Mouse (Mus musculus) MEL (cell line): Measurements from ENCODE around the gene Usp39. TPM values are rescaled to one million over a fixed set of nuclear protein-coding genes. Genes with fewer than 3 reads are reported as not detected.
A peak's percentile ranks its signal among the peaks of the same experiment; 100 is the strongest.

Source experiments
- DNase-seq: peaks from one replicate; pipeline ENCODE4 v3.0.0; 2011; ENCODE audit warnings: low read depth, low spot score
- H3K27ac ChIP-seq: 2 replicates; pipeline ENCODE4 v1.5.1; 2012; ENCODE audit warnings: low read depth, mild to moderate bottlenecking, control low read depth, low read length, moderate library complexity; ENCODE audit not compliant: control insufficient read depth
- H3K27me3 ChIP-seq, 2 experiments: fragments of 150-350 bp in 1 of 2; sonication (generic) in 1 of 2; 2 replicates each; pipeline ENCODE4 v1.6.1; 2012; ENCODE audit warnings: low read length in 2 of 2, mild to moderate bottlenecking in 2 of 2, improper control_type of control experiment in 1 of 2, moderate library complexity in 1 of 2; ENCODE audit not compliant: insufficient read depth in 2 of 2, control insufficient read depth in 1 of 2
- H3K36me3 ChIP-seq, 2 experiments: 2 replicates each; pipeline ENCODE4 v1.6.1; 2012 to 2014; ENCODE audit warnings: low read length in 2 of 2, improper control_type of control experiment in 1 of 2, inconsistent platforms in 1 of 2, mild to moderate bottlenecking in 1 of 2; ENCODE audit not compliant: insufficient read depth in 2 of 2, control insufficient read depth in 1 of 2
- H3K4me1 ChIP-seq, 2 experiments: fragments of 150-350 bp in 1 of 2; sonication (generic) in 1 of 2; 2 replicates each; pipeline ENCODE4 v1.6.1; 2012; ENCODE audit warnings: low read length in 2 of 2, improper control_type of control experiment in 1 of 2, mild to moderate bottlenecking in 1 of 2; ENCODE audit not compliant: insufficient read depth in 2 of 2, control insufficient read depth in 1 of 2
- H3K4me3 ChIP-seq, 2 experiments: fragments of 150-350 bp in 1 of 2; sonication (generic) in 1 of 2; 2 replicates each; pipeline ENCODE4 v1.5.1; 2012; ENCODE audit warnings: low read depth in 2 of 2, low read length in 2 of 2, mild to moderate bottlenecking in 2 of 2, moderate library complexity in 2 of 2, control low read depth in 1 of 2, improper control_type of control experiment in 1 of 2; ENCODE audit not compliant: control insufficient read depth in 1 of 2, insufficient read depth in 1 of 2
- H3K79me2 ChIP-seq: 2 replicates; pipeline ENCODE4 v1.6.1; 2012; ENCODE audit warnings: mild to moderate bottlenecking, low read length, moderate library complexity; ENCODE audit not compliant: control insufficient read depth, poor library complexity, insufficient read depth
- H3K9ac ChIP-seq: 2 replicates; pipeline ENCODE4 v1.6.1; 2012; ENCODE audit warnings: low read depth, mild to moderate bottlenecking, control low read depth, low read length, moderate library complexity; ENCODE audit not compliant: control insufficient read depth, poor library complexity, severe bottlenecking
- H3K9me3 ChIP-seq: fragments of 150-350 bp; sonication (generic); replicated peaks from 2 replicates; pipeline ENCODE4 v1.6.1; 2012; ENCODE audit warnings: mild to moderate bottlenecking, low read length, improper control_type of control experiment, moderate library complexity; ENCODE audit not compliant: insufficient read depth
- BHLHE40 ChIP-seq: IDR thresholded peaks from 2 replicates; pipeline ENCODE4 v1.6.1; 2012; ENCODE audit warnings: low read depth, mild to moderate bottlenecking, inconsistent platforms, low read length, improper control_type of control experiment, borderline replicate concordance
- CHD2 ChIP-seq: IDR thresholded peaks from 2 replicates; pipeline ENCODE4 v1.6.1; 2011; ENCODE audit warnings: low read length, improper control_type of control experiment
- E2F4 ChIP-seq: IDR thresholded peaks from 2 replicates; pipeline ENCODE4 v1.6.1; 2011; ENCODE audit warnings: low read depth, low read length, improper control_type of control experiment, borderline replicate concordance
- ELF1 ChIP-seq: IDR thresholded peaks from 2 replicates; pipeline ENCODE4 v1.6.1; 2014; ENCODE audit warnings: low read depth, mild to moderate bottlenecking, inconsistent platforms, low read length, improper control_type of control experiment, moderate library complexity
- HCFC1 ChIP-seq: IDR thresholded peaks from 2 replicates; pipeline ENCODE4 v1.6.1; 2012; ENCODE audit warnings: low read depth, mild to moderate bottlenecking, inconsistent platforms, low read length, improper control_type of control experiment, moderate library complexity
- JUND ChIP-seq: IDR thresholded peaks from 2 replicates; pipeline ENCODE4 v1.6.1; 2011; ENCODE audit warnings: low read depth, mild to moderate bottlenecking, improper control_type of control experiment, low read length
- KAT2A ChIP-seq: conservative IDR thresholded peaks from 2 replicates; pipeline ENCODE4 v1.6.1; 2012; ENCODE audit warnings: low read depth, low read length, improper control_type of control experiment, inconsistent platforms
- MYC ChIP-seq: IDR thresholded peaks from 2 replicates; pipeline ENCODE4 v1.6.1; 2011; ENCODE audit warnings: low read depth, mild to moderate bottlenecking, low read length, improper control_type of control experiment, moderate library complexity
- NRF1 ChIP-seq: IDR thresholded peaks from 2 replicates; pipeline ENCODE4 v1.6.1; 2014; ENCODE audit warnings: low read depth, mild to moderate bottlenecking, inconsistent platforms, low read length, improper control_type of control experiment, moderate library complexity; ENCODE audit not compliant: poor library complexity, insufficient read depth, severe bottlenecking
- POLR2A ChIP-seq, 2 experiments: IDR thresholded peaks; 2 replicates each; pipeline ENCODE4 v1.6.1; 2011 to 2012; ENCODE audit warnings: low read length in 2 of 2, mild to moderate bottlenecking in 2 of 2, control low read depth in 1 of 2, improper control_type of control experiment in 1 of 2, low read depth in 1 of 2, moderate library complexity in 1 of 2; ENCODE audit not compliant: control insufficient read depth in 1 of 2, insufficient read depth in 1 of 2, poor library complexity in 1 of 2
- POLR2AphosphoS2 ChIP-seq: IDR thresholded peaks from 2 replicates; pipeline ENCODE4 v1.6.1; 2011; ENCODE audit warnings: low read length, improper control_type of control experiment
- POLR2AphosphoS5 ChIP-seq: IDR thresholded peaks from 2 replicates; pipeline ENCODE4 v1.6.1; 2012; ENCODE audit warnings: low read depth, borderline replicate concordance, mild to moderate bottlenecking, inconsistent platforms, low read length, moderate library complexity, mixed read lengths
- RCOR1 ChIP-seq: IDR thresholded peaks from 2 replicates; pipeline ENCODE4 v1.6.1; 2012; ENCODE audit warnings: low read depth, mild to moderate bottlenecking, inconsistent platforms, low read length, improper control_type of control experiment
- TCF12 ChIP-seq: IDR thresholded peaks from 2 replicates; pipeline ENCODE4 v1.6.1; 2014; ENCODE audit warnings: low read depth, mild to moderate bottlenecking, inconsistent platforms, low read length, improper control_type of control experiment, moderate library complexity
- USF1 ChIP-seq: IDR thresholded peaks from 2 replicates; pipeline ENCODE4 v1.6.1; 2014; ENCODE audit warnings: low read depth, mild to moderate bottlenecking, inconsistent platforms, low read length, improper control_type of control experiment, moderate library complexity
- ZMIZ1 ChIP-seq: IDR thresholded peaks from 2 replicates; pipeline ENCODE4 v1.6.1; 2012; ENCODE audit warnings: low read depth, mild to moderate bottlenecking, inconsistent platforms, low read length, improper control_type of control experiment, moderate library complexity
- polyA plus RNA-seq, 2 experiments: library from polyadenylated mRNA; stranded (reverse) in 1 of 2; unstranded in 1 of 2; fragments of >175 nt in 1 of 2; fragments of >200 nt in 1 of 2; gene quantifications; 2 replicates each; pipeline versions ENCODE4 v1.2.1 to v1.2.4; 2012; ENCODE audit warnings: low replicate concordance in 2 of 2, low read depth in 1 of 2; ENCODE audit not compliant: insufficient read length in 2 of 2, insufficient read depth in 1 of 2, missing spikeins in 1 of 2
- total RNA-seq: library from RNA; depleted of rRNA; stranded (reverse); fragments of 300-350 nt; gene quantifications from 2 replicates; pipeline ENCODE4 v1.2.3, GENCODE M21; 2012

Usp39 gene
- total and polyA plus RNA-seq, 3 experiments: 103 to 106 TPM; not detected in 1

DNA sequence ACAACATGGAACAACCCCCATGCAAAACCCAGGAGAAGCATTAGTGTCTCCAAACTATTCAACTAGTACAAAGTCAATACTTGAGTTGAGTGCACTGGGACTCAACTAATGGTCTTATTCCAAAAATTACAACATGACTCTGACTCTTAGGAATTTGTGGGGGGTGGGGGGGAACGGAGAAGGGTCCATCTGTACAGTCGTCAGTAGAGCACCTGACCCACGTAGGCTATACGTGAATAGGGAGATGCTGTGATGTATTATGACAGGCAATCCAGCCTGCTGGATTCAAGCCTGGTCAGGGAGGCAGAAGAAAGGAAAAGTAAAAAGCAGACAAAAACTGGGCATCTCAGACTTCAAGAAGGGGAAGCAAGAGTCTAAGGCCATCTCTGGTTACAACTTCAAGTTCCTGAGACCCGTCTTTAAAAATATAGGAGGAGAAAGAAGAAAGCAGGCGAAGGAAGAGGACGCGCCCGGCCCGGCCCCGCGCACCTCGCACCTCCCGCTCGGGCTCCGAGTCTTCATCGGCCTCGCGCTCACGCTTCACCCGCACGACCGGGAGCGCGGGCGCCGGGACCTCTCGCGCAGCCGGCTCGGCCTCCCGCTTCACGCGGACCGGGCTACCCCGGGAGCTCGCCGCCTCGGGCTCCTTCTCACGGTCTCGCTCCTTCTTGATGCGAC is 449 bp downstream of the Usp39 start:
- Histone ChIP-seq H3K36me3 (peaks cover 1 to 27% of the 10 kb centered on the region in 2 experiments; a peak in 3 of 4 replicates), H3K9ac (peak overlapping the region; percentile 99), H3K27ac (peak overlapping the region; percentile 77), H3K27me3 (no peaks in the 10 kb centered on the region), H3K4me3 (peak overlapping the region; percentile 66 to 98), H3K4me1 (peaks cover 11 to 19% of the 10 kb centered on the region in 2 experiments), H3K79me2 (peaks cover 51% of the 10 kb centered on the region), H3K9me3 (no peaks in the 10 kb centered on the region)
- no peak for TF ChIP-seq MYC
- peak in 1 of 2 experiments; percentile 69; a peak in 1 of 4 replicates for TF ChIP-seq POLR2A (IDR thresholded peaks at IDR 0.05; ENCODE audit: control insufficient read depth in 1 of 2, insufficient read depth in 1 of 2, low read depth in 1 of 2, low read length in 2 of 2, poor library complexity in 1 of 2)
- no peak for TF ChIP-seq BHLHE40
- TF ChIP-seq USF1: no peak
- no peak for TF ChIP-seq E2F4
- no peak for TF ChIP-seq POLR2AphosphoS2
- peak; percentile 30 for DNase-seq

DNA sequence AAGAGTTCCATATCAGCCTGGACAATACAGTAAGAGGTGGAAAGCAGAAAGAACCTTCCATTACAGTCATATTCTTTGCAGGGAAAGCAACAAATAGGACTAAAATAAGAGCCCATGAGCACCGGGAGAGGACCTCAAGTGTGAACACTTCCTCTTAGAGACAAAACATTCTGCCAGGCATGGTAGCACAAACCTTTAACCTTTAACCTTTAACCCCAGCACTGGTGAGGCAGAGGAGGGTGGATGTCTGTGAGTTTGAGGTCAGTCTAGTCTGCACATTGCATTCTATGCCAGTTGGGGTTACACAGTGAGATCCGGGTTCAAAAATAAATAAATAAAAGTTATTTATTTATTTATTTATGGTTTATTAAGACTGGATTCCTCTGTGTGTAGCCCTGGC is 4.5 kb downstream of the Usp39 start:
- TF ChIP-seq TCF12: no peak
- no peak for TF ChIP-seq CHD2
- no peak for TF ChIP-seq KAT2A
- no peak for TF ChIP-seq ZMIZ1
- TF ChIP-seq BHLHE40: no peak
- TF ChIP-seq, all 39 proteins: peak for 0
- Histone ChIP-seq H3K36me3 (peaks cover 8 to 17% of the 10 kb centered on the region in 2 experiments), H3K4me3 (no peak overlapping the region), H3K27ac (no peak overlapping the region), H3K79me2 (peaks cover 32% of the 10 kb centered on the region), H3K9ac (no peak overlapping the region), H3K4me1 (peaks cover 5 to 6% of the 10 kb centered on the region in 2 experiments; a peak in 2 of 4 replicates), H3K27me3 (no peaks in the 10 kb centered on the region), H3K9me3 (no peaks in the 10 kb centered on the region)
- no peak for DNase-seq

DNA sequence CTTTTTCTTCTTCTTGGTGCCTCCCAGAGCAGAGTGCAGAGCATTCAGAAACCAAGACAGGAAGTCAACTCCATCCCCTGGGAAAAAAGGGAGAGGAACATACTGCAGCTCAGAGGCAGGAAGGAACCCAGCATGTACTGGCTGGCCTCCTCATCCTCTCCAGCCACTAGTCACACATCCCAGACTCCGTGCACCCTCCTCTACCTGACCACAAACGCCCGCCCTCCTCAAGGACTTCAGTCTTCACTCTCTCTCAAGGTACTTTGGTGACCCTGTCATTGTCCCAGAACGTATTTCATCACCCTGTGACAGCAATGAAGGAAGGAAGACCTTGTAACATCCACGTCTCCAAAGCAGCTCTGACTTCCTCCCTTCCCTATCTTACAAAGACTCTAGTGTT is 11.9 kb downstream of the Usp39 start:
- H3K9ac ChIP-seq: no peak overlapping the region
- DNase-seq: no peak
- H3K4me1 ChIP-seq: no peaks in the 10 kb centered on the region
- H3K27me3 ChIP-seq: no peaks in the 10 kb centered on the region
- H3K4me3 ChIP-seq: no peak overlapping the region
- no peaks in the 10 kb centered on the region for H3K79me2 ChIP-seq
- H3K27ac ChIP-seq: no peak overlapping the region
- no peak for TF ChIP-seq RCOR1
- TF ChIP-seq POLR2AphosphoS2: no peak
- TF ChIP-seq NRF1: no peak
- TF ChIP-seq HCFC1: no peak
- TF ChIP-seq JUND: no peak
- no peak for TF ChIP-seq ELF1
- TF ChIP-seq POLR2AphosphoS5: no peak
- no peak for TF ChIP-seq USF1
- H3K36me3 ChIP-seq: peaks cover 0 to 24% of the 10 kb centered on the region in 2 experiments; a peak in 2 of 4 replicates
- no peaks in the 10 kb centered on the region for H3K9me3 ChIP-seq
